Mouse (Mus musculus) heart, embryonic 14.5 days (tissue): ENCODE measurements at regions not wholly inside any gene's neighbourhood (a gene's known extent, or its start where the extent isn't known, plus 50 kb on each side); places are given as distances from the start of the nearest gene placed in this dataset.

ENCODE experiments used
- ATAC-seq: fragments of 200-750 bp; cut with Nextera tagmentation; 2 replicates; pipeline ENCODE4 v1.8.0; 2017; ENCODE audit warnings: low read depth, moderate TSS enrichment; ENCODE audit not compliant: insufficient number of reproducible peaks, insufficient read depth, low FRiP score
- H3K27ac ChIP-seq, 2 experiments: fragments of 200-500 bp in 1 of 2; fragments of 300-500 bp in 1 of 2; sonication (generic) in 1 of 2; replicated peaks in 1 of 2; 2 replicates each; pipeline ENCODE4 v1.5.1; 2012 to 2014; ENCODE audit warnings: low read depth in 2 of 2, low read length in 2 of 2, control low read depth in 1 of 2, mild to moderate bottlenecking in 1 of 2, mixed read lengths in 1 of 2; ENCODE audit not compliant: control insufficient read depth in 1 of 2, insufficient read depth in 1 of 2
- H3K27me3 ChIP-seq: fragments of 300-500 bp; sonication (generic); 2 replicates; pipeline ENCODE4 v1.6.1; 2014; ENCODE audit warnings: mild to moderate bottlenecking, low read length, control low read depth; ENCODE audit not compliant: control insufficient read depth, insufficient read depth
- H3K36me3 ChIP-seq: fragments of 300-500 bp; sonication (generic); 2 replicates; pipeline ENCODE4 v1.6.1; 2014; ENCODE audit warnings: mild to moderate bottlenecking, control low read depth, low read length, mixed read lengths; ENCODE audit not compliant: control insufficient read depth, insufficient read depth
- H3K4me1 ChIP-seq, 2 experiments: fragments of 200-500 bp in 1 of 2; fragments of 300-500 bp in 1 of 2; sonication (generic) in 1 of 2; 2 replicates each; pipeline ENCODE4 v1.6.1; 2012 to 2014; ENCODE audit warnings: low read length in 2 of 2, control low read depth in 1 of 2, mixed read lengths in 1 of 2; ENCODE audit not compliant: control insufficient read depth in 2 of 2, insufficient read depth in 2 of 2
- H3K4me2 ChIP-seq: fragments of 300-500 bp; sonication (generic); 2 replicates; pipeline ENCODE4 v1.6.1; 2014; ENCODE audit warnings: mild to moderate bottlenecking, low read length
- H3K4me3 ChIP-seq, 2 experiments: fragments of 200-500 bp in 1 of 2; fragments of 300-500 bp in 1 of 2; sonication (generic) in 1 of 2; 2 replicates each; pipeline ENCODE4 v1.5.1; 2012 to 2014; ENCODE audit warnings: low read length in 2 of 2, mild to moderate bottlenecking in 2 of 2, control low read depth in 1 of 2, low read depth in 1 of 2, moderate library complexity in 1 of 2; ENCODE audit not compliant: control insufficient read depth in 1 of 2, insufficient read depth in 1 of 2
- H3K9ac ChIP-seq: fragments of 300-500 bp; sonication (generic); 2 replicates; pipeline ENCODE4 v1.6.1; 2014; ENCODE audit warnings: mild to moderate bottlenecking, low read length
- H3K9me3 ChIP-seq: fragments of 300-500 bp; sonication (generic); 2 replicates; pipeline ENCODE4 v1.6.1; 2016; ENCODE audit warnings: low read length, control low read depth; ENCODE audit not compliant: control insufficient read depth
- WGBS: fragments of 180-500 bp; shearing (Covaris S2); extraction: QIAGEN DNeasy Blood & Tissue Kit; methylation state at CpG from one replicate; pipeline ENCODE4 v1.1.7; 2014; 5-methylcytosine and 5-hydroxymethylcytosine counted together

DNA sequence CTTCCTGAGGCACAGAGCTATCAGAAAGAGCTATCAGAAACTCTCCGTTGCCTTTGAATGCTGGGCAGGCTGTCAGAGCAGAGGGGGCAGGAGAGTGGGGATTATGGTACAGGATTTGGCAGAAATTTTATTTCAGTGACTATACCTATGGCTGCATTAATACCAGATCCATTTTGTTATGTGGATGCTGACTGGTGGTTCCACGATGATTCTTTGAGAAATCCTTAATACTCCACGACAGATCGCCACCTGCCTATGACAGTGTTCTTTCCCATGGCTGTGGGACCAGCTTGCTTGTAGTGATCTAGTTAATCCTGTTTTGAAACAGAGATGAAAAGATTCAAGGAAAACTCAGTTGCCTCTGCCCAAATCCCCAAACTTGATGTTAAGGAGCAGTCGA is 255.6 kb downstream of the Tmem38b start:
- Histone ChIP-seq H3K36me3 (no peaks in the 10 kb centered on the region), H3K4me2 (no peak overlapping the region), H3K9ac (no peak overlapping the region), H3K4me3 (no peak overlapping the region), H3K9me3 (no peaks in the 10 kb centered on the region), H3K27me3 (no peaks in the 10 kb centered on the region), H3K4me1 (no peaks in the 10 kb centered on the region), H3K27ac (no peak overlapping the region)
- ATAC-seq: no peak
- 83% methylated on average over 5 of the region's 5 CpGs for WGBS

DNA sequence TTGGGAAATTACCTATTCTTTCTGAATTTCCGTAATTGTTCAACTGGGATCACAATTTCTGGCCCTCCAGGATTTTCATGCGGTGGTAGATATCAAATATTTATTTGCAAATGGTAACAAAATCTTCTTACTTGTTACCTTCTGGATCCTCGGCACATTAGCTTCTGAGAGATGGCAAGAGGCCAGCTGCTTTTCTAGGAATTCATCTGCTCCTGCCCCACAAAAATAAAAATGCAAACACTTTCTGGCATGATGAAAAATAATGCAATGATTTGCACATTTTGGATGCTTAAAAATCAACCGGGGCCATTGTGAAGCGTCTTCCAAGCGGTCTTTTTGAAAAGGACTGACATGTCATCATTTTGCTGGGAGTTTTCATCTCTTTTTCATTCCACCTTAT is 258.9 kb downstream of the Tmem38b start:
- no peak overlapping the region for H3K4me3 ChIP-seq
- H3K9me3 ChIP-seq: no peaks in the 10 kb centered on the region
- no peak overlapping the region for H3K4me2 ChIP-seq
- ATAC-seq: no peak
- H3K27ac ChIP-seq: no peak overlapping the region
- H3K4me1 ChIP-seq: no peaks in the 10 kb centered on the region
- H3K36me3 ChIP-seq: no peaks in the 10 kb centered on the region
- no peak overlapping the region for H3K9ac ChIP-seq
- WGBS: 87% methylated on average over 6 of the region's 6 CpGs
- no peaks in the 10 kb centered on the region for H3K27me3 ChIP-seq

DNA sequence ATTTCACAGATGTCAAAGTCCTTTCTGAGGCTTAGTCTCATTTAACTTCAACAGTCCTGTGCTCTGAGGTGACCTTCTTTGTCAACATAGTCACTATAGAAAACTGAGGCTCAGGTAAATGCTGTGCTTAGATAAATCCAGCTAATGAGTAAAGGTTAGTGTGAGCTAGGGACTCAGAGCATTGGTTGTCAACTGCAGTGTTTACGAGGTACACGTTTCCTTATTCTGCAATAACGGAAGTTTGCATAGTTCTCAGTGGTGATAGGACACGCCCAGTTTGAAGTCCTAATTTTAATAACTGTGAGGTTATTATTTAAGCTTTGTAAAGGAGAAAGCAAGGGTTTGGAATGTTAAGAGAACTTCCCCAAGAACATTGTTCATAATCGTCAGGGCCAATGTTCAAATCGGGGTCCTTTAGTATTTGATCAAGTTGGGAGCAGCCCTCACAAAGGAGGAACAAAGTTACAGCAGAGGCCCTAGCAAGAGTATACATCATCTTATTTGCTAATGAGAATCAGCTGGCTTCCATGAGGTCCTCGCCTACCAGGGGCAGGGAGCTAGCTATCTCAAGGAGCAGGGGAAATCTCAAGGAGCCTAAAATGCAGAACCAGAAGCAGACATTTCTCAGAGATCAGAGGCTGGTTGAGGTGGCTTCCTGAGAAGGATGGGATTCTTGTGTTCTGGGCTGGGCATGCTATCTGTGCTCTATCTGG is 268.6 kb downstream of the Tmem38b start:
- Histone ChIP-seq H3K9ac (no peak overlapping the region), H3K4me3 (no peak overlapping the region), H3K9me3 (no peaks in the 10 kb centered on the region), H3K36me3 (no peaks in the 10 kb centered on the region), H3K4me2 (no peak overlapping the region), H3K27me3 (no peaks in the 10 kb centered on the region), H3K4me1 (no peaks in the 10 kb centered on the region), H3K27ac (no peak overlapping the region)
- 82% methylated on average over 7 of the region's 7 CpGs for WGBS
- ATAC-seq: no peak

DNA sequence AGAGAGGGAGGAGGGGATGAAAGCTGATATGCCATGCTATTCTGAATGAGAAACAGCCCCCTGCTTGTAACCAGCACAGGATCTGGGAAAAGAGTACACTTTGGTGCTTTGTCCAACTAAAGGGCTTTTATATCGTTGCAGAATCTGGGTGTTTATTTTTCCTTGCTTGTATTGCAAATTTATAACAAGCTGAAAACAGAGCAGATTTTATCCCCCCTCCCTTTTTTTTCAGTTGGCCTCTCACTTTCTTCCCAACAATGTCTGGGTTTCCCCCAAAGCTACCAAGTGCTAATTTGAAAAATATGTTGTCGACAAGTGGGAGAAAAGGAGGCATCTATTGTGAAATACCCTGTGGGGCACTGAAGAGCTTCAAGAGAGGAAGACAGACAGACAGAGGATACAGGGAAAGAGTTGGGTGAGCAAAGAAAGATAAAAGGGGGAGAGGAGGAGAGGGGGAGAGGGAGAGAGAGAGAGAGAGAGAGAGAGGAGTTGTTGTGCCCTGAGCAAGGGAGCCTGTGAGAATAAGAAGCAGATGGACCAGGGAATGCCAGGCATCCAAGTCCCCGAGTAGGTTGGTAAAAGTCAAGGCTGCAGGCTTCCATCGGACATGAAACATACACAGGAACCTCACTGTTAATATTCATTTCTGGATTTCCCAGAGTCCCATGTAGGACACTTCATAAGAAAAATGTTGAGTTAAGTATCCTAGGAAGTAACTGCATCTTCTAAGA is 269.5 kb downstream of the Tmem38b start:
- 53% methylated on average over 4 of the region's 4 CpGs for WGBS
- Histone ChIP-seq H3K9me3 (no peaks in the 10 kb centered on the region), H3K4me1 (no peaks in the 10 kb centered on the region), H3K4me2 (no peak overlapping the region), H3K27me3 (no peaks in the 10 kb centered on the region), H3K27ac (no peak overlapping the region), H3K36me3 (no peaks in the 10 kb centered on the region), H3K9ac (no peak overlapping the region), H3K4me3 (no peak overlapping the region)
- no peak for ATAC-seq

DNA sequence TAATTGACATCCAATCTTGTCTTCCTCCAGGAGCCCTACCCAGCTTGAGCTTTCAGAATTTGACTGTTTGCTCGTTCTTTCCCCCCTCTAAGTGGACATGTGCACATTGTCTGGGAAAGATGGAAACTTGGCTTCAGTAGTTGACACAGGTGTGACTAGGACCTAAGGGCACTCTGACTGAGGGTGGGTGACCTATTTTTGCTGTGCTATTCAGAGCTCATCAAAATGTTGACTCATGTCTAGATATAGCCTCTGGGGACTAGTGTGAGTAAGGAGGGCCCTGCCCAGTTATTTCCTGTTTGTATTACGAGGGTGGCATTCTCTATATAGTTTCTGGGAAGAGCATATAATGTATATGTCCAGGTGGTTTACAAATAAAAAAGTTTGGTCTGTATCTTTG is 271.7 kb downstream of the Tmem38b start:
- Histone ChIP-seq H3K27me3 (no peaks in the 10 kb centered on the region), H3K9ac (no peak overlapping the region), H3K4me2 (no peak overlapping the region), H3K9me3 (no peaks in the 10 kb centered on the region), H3K27ac (no peak overlapping the region), H3K4me1 (no peaks in the 10 kb centered on the region), H3K4me3 (no peak overlapping the region), H3K36me3 (no peaks in the 10 kb centered on the region)
- 58% methylated on average over 2 of the region's 2 CpGs for WGBS
- no peak for ATAC-seq

DNA sequence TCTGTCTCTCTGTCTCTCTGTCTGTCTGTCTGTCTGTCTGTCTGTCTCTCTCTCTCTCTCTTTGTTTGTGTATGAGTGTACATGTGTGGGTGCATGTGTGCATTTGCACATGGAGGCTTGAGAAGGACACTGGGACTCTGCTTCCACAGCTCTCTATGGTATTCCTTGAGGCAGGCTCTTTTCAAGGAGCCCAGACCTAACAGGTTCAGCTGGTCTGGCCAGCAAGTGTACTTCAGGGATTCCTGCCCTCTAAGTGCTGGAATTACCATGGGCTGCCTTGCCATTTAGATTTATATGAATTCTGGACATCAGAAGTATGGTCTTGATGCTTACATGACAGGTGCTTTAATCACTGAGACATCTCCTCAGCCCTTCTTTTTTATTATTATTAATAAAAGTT is 274.4 kb downstream of the Tmem38b start:
- no peak for ATAC-seq
- Histone ChIP-seq H3K36me3 (no peaks in the 10 kb centered on the region), H3K9me3 (no peaks in the 10 kb centered on the region), H3K4me1 (no peaks in the 10 kb centered on the region), H3K4me3 (no peak overlapping the region), H3K4me2 (no peak overlapping the region), H3K9ac (no peak overlapping the region), H3K27me3 (no peaks in the 10 kb centered on the region), H3K27ac (no peak overlapping the region)

DNA sequence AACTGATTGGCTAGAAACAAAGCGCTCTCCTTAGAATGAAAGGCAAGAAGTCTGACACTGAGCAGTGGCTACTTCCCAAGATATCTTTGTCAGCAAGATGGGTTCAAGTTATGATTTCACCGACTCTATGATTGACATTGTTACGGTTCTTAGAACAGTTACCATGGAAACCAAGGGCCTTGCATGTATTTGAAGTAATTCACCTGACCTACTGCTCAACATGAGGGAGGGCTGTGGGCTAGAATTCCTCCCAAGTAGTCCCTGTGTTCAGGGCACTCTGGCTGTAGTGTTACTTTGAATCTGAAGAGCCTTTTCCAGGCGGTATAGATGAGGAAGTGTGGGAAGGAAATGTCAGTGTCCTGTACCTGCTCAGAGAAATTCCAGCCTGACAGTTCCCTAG is 281.1 kb downstream of the Tmem38b start:
- Histone ChIP-seq H3K9ac (no peak overlapping the region), H3K36me3 (no peaks in the 10 kb centered on the region), H3K4me2 (no peak overlapping the region), H3K4me1 (no peaks in the 10 kb centered on the region), H3K4me3 (no peak overlapping the region), H3K27me3 (no peaks in the 10 kb centered on the region), H3K27ac (no peak overlapping the region), H3K9me3 (no peaks in the 10 kb centered on the region)
- 75% methylated on average over 4 of the region's 4 CpGs for WGBS
- ATAC-seq: no peak

DNA sequence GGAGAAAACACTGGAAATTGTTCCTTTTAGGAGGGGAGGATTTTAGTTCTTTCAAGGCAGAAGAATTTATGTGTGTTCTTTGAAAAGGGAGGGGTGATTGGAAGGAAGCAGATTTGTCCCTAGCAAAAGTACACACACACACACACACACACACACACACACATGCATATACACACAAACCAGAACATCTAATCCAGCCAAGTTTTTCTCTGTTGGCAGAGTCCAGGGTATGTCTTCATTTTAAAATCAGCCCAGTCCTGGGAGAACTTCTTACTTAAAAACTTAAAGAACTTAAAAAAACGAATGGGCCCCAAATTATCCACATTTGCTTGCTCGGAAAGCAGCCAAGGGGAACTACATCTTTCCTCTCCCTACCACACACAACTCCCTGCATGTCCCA is 290.5 kb downstream of the Tmem38b start:
- H3K9ac ChIP-seq: no peak overlapping the region
- ATAC-seq: no peak
- no peaks in the 10 kb centered on the region for H3K36me3 ChIP-seq
- H3K4me1 ChIP-seq: no peaks in the 10 kb centered on the region
- H3K4me3 ChIP-seq: no peak overlapping the region
- no peaks in the 10 kb centered on the region for H3K27me3 ChIP-seq
- H3K27ac ChIP-seq: no peak overlapping the region
- no peak overlapping the region for H3K4me2 ChIP-seq
- WGBS: 54% methylated on average over 2 of the region's 2 CpGs
- no peaks in the 10 kb centered on the region for H3K9me3 ChIP-seq
